Mouse (Mus musculus) retina, adult 2 months (tissue): Measurements from ENCODE around the gene Gpc3.

ENCODE experiments used
- DNase-seq: peaks from one replicate; pipeline ENCODE4 v3.0.0-alpha.2; 2012; ENCODE audit warnings: low read depth, low spot score

Gpc3 gene

GRCm38 (mm10) chrX:52613328-52614030, at the start of gene Gpc3:
Gene Gpc3, minus strand, starts transcription at chrX:52613950.
- DNase-seq: no peak

GRCm38 (mm10) chrX:52651975-52652374, 38.2 kb upstream of the Gpc3 start:
- no peak for DNase-seq

GRCm38 (mm10) chrX:52651472-52651948, 37.8 kb upstream of the Gpc3 start:
- no peak for DNase-seq

DNA sequence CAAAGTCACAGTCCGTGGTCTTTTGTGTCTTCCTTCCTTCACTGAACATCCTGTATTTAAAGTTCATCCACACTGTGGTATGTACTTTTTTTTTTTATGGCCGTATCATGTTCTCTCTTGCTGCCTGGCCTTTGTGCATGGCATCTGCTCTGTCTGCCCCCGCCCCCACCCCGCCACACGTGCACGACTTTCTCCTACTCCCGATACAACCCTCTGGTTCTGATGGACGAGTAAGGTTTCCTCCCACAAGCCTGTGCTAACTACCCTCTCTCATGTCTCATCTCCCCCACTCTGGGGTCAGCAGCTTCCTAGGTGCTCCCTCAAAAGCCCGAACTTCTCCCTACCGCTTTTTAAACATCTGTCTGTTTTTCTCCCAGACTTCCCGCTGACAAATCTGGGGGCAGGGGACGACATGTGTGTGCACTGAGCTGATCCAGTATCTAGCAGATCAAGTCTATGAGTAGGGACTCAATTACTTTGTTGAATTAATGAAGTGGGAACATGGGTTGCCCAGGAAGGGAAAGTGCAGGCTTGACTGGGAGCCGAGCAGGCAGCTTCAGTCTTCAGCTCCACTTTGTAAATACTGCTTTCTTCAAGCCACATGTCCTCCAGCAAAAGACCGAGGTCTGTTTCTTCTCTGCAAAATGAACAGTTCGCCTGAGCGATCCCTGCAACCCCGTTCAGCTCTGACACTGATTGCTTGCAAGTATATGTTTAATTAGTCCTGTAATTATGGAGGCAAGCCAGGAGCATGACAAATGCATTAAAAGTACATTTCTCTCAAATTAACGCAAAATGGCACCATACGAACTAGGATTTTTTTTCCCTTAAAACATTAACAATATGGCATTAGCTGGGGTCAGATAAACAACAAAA, 35.4 kb upstream of the Gpc3 start:
- no peak for DNase-seq

DNA sequence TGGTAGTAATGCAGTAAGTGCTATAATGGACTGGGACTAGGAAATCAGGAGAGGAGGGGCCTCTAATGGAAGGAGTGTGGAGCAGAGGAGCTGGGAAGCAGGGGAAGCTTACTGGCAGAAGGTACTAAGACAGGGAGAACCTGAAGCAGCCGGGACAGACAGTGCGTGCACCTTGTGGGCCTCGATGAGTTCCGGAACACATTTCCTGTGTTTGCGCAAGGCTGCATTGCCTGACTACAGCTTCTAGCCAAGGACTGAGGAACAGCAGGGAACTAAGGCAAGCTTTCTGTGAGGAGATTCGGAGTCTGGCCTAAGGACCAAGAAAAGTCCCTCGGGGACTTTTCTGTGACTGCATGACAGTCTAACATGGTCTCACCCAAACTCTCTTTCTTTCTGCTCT, 30.6 kb upstream of the Gpc3 start:
- DNase-seq: no peak

DNA sequence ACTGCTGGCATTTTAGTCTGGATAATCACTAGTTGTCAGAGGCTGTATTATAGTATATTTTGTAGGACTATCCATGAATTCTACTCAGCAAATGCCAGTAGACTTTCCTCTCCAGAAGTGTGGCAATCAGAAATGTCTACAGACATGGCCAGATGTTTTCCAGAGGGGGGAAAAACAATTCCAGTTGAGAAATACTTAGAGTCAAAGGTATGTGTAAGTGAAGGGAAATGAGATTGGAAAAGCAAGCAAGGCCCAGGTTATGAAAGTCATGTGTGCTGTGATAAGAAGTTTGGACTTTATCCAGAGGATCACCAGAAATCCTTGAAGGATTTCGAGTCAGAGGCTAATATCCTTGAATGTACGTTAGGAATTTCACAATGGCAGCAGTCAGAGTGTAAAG, 29.6 kb upstream of the Gpc3 start:
- DNase-seq: no peak

GRCm38 (mm10) chrX:52642126-52642525, 28.4 kb upstream of the Gpc3 start:
- DNase-seq: no peak

- no peak for DNase-seq
These were observed 23.7 kb upstream of the Gpc3 start for GRCm38 (mm10) chrX:52637419-52637818.

GRCm38 (mm10) chrX:52633976-52634375, 20.2 kb upstream of the Gpc3 start:
- DNase-seq: no peak

- no peak for DNase-seq
These were observed 19.1 kb upstream of the Gpc3 start for GRCm38 (mm10) chrX:52632688-52633324.

- no peak for DNase-seq
These were observed 13.4 kb upstream of the Gpc3 start for GRCm38 (mm10) chrX:52626963-52627716.

GRCm38 (mm10) chrX:52617813-52618212, 4.1 kb upstream of the Gpc3 start:
- no peak for DNase-seq

DNA sequence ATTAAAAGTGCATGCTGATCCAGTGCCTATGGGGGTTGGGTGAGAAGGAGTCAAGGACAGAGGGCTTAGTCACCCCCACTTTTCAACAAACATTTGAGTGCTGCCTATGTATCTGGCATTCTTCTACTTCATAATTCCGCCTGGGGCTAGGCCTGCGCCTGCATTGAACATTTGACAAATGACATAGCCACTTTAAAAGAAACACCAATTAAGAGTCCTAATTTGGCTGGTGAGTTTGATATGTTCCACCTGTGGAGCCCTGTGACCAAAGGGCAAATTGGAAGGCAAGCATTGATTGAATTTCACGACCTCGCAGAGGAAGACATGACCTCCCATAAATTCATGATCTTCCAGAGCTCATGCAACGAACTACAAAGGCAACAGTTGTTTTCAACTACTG, 2.4 kb upstream of the Gpc3 start:
- no peak for DNase-seq

DNA sequence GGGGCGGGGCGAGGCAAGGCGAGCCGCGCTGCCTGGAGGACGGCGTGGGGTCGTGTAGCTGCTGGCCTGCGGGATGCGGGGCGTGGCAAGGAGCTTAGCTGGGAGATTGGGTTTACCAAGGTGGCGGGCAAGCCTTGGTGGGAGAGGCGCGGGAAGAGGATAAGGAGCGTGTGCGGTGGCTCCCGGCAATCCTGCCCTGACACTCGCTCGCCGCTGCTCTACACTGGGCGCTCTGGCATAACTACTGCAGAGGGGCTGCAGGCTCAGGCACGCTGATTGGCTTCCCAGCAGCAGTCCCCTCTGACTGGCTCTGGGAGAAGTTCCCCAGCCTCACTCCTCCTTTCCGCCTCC, 256 bp upstream of the Gpc3 start:
- DNase-seq: no peak

- DNase-seq: no peak
These were observed 944 bp downstream of the Gpc3 start for GRCm38 (mm10) chrX:52612806-52613205.

GRCm38 (mm10) chrX:52611987-52612670, 1.6 kb downstream of the Gpc3 start:
- no peak for DNase-seq

- DNase-seq: no peak
These were observed 2.2 kb downstream of the Gpc3 start for GRCm38 (mm10) chrX:52611541-52611940.

- DNase-seq: no peak
These were observed 10.6 kb downstream of the Gpc3 start for GRCm38 (mm10) chrX:52603143-52603542.

- DNase-seq: no peak
These were observed 14.5 kb downstream of the Gpc3 start for GRCm38 (mm10) chrX:52599246-52599645.

GRCm38 (mm10) chrX:52587671-52588070, 26.1 kb downstream of the Gpc3 start:
- no peak for DNase-seq

GRCm38 (mm10) chrX:52559995-52560394, 53.8 kb downstream of the Gpc3 start:
- DNase-seq: no peak
